Mouse (Mus musculus): ENCODE data around the gene Zfp366. TPM values are rescaled to one million over a fixed set of nuclear protein-coding genes. Genes with fewer than 3 reads are reported as not detected.

The Zfp366 gene
- total and polyA plus RNA-seq, 2 experiments from 2014 or later = 0.82 to 5.6 TPM

DNA sequence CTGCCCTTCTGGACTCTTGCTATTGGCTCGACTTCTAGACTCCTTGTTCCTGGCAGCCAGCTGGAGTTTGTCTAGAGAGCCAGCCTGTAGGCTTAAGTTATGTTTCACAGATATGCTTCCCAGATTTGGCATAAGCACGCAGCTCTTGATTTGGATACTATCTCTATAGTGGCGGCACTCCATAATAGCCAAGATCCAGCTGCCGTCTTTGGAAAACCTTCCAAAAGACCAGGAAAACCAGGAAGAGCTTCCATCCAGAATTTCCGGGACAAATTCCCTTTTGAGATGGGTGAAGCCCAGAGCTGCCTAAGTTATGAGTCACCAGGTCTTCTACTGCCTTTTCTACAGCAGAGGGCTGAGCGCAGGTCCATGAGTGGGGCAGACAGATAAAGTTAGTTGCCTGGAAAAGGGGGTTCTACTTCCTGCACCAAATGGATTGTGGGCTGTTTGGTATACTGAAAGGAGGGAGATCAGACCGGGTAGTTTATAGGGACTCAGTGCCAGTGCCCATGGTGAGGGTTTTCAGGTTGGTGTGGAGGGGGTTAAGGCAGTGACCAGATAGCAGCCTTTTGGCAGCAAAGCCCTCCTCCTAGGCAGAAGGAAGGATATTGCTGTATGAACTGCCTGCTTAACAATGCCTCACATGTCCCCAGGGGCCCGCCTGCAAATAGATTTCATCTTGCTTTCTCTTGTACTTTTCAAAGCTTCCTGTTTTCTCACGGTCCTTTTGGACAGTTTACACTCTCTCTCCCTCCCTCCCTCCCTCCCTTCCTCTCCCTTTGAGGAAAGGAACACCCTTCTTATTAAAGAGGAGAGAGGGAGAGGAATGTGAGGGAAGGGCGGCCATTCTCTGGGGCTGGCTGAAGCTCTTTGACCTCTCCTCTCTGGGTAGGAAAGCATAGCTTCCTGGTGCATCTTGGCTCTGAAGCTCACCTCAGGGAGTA is 53.9 kb downstream of the Zfp366 start:
- WGBS = 11% methylated on average over 10 of the region's 10 CpGs
- ATAC-seq (ENCODE audit: insufficient read depth, low read depth) (peak; percentile 68), DNase-seq (ENCODE audit: low spot score) (peak; percentile 87)
- H3K9me3 ChIP-seq (replicated peaks; ENCODE audit: control insufficient read depth, low read length) = no peaks in the 10 kb centered on the region
- H3K27me3 ChIP-seq (ENCODE audit: control insufficient read depth, insufficient read depth, low read length) = no peaks in the 10 kb centered on the region
- H3K4me2 ChIP-seq (ENCODE audit: low read depth, low read length) = peak overlapping the region; percentile 8; the same call in 1 of the 2 replicates
- peaks cover 39% of the 10 kb centered on the region for H3K4me1 ChIP-seq (ENCODE audit: control insufficient read depth, insufficient read depth)
- H3K9ac ChIP-seq (replicated peaks; ENCODE audit: low read depth, low read length) = no peak overlapping the region
- H3K36me3 ChIP-seq (replicated peaks; ENCODE audit: control insufficient read depth, insufficient read depth, low read length) = no peaks in the 10 kb centered on the region
- H3K27ac ChIP-seq (ENCODE audit: low read depth) = peak overlapping the region; percentile 86
- no peak overlapping the region for H3K4me3 ChIP-seq (ENCODE audit: low read depth, low read length)
- no peak for TF ChIP-seq CTCF (IDR thresholded peaks at IDR 0.05; ENCODE audit: low read depth)
- peak; percentile 80 for TF ChIP-seq EP300 (IDR thresholded peaks at IDR 0.05; ENCODE audit: low read depth)

DNA sequence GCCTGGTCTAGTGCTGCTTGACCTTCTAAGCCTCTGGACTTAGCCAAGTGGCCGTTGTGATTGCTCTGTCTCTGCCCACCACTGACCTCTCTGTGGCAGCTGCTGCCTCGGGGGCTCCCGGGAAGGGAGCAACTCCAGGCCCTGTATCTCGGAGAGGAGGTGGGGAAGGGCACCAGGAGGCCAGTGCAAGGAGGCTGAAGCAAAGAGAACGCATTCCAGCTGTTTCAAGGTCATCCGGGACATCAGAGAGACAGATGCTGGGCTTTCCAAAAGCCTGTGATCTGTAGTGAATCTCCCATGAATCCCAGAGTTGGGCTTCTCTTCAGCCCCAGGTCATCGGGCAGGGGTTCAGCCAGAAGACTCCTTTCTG is 54.5 kb downstream of the Zfp366 start:
- peak overlapping the region; percentile 86 for H3K27ac ChIP-seq (ENCODE audit: low read depth)
- 9% methylated on average over 7 of the region's 7 CpGs for WGBS
- ATAC-seq (ENCODE audit: insufficient read depth, low read depth) = no peak; the same call in 1 of the 2 replicates
- no peak overlapping the region for H3K9ac ChIP-seq (replicated peaks; ENCODE audit: low read depth, low read length)
- no peaks in the 10 kb centered on the region for H3K36me3 ChIP-seq (replicated peaks; ENCODE audit: control insufficient read depth, insufficient read depth, low read length)
- H3K4me2 ChIP-seq (ENCODE audit: low read depth, low read length) = no peak overlapping the region
- H3K9me3 ChIP-seq (replicated peaks; ENCODE audit: control insufficient read depth, low read length) = no peaks in the 10 kb centered on the region
- DNase-seq (ENCODE audit: low spot score) = no peak
- H3K27me3 ChIP-seq (ENCODE audit: control insufficient read depth, insufficient read depth, low read length) = no peaks in the 10 kb centered on the region
- no peak overlapping the region for H3K4me3 ChIP-seq (ENCODE audit: low read depth, low read length)
- TF ChIP-seq CTCF (IDR thresholded peaks at IDR 0.05; ENCODE audit: low read depth) = no peak
- no peak for TF ChIP-seq EP300 (IDR thresholded peaks at IDR 0.05; ENCODE audit: low read depth)
- peaks cover 35% of the 10 kb centered on the region for H3K4me1 ChIP-seq (ENCODE audit: control insufficient read depth, insufficient read depth)

DNA sequence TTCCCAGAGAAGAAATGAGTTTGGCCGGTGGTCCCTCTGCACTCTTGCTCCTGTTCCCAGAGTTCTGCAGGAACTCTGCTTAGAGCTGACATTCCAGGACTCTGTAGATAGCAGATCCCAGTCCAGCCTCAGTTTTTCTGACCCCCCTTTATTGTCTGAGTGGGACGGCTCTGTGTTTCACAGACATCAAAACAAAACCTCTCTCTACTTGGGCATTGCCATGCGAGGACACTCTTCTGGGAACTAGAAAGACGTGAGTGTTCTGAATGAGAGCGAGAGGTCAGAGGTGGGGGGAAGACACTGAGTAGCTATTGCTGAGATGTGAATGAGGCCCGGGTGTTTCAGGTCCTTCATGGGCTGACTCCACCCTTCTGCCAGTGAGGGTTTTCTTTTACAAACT is 55.1 kb downstream of the Zfp366 start:
- no peaks in the 10 kb centered on the region for H3K36me3 ChIP-seq (replicated peaks; ENCODE audit: control insufficient read depth, insufficient read depth, low read length)
- H3K9ac ChIP-seq (replicated peaks; ENCODE audit: low read depth, low read length) = no peak overlapping the region
- WGBS = 29% methylated on average over 6 of the region's 6 CpGs
- no peak overlapping the region for H3K4me2 ChIP-seq (ENCODE audit: low read depth, low read length)
- H3K27me3 ChIP-seq (ENCODE audit: control insufficient read depth, insufficient read depth, low read length) = no peaks in the 10 kb centered on the region
- H3K9me3 ChIP-seq (replicated peaks; ENCODE audit: control insufficient read depth, low read length) = no peaks in the 10 kb centered on the region
- H3K4me3 ChIP-seq (ENCODE audit: low read depth, low read length) = no peak overlapping the region
- no peak for DNase-seq (ENCODE audit: low spot score)
- no peak for ATAC-seq (ENCODE audit: insufficient read depth, low read depth)
- TF ChIP-seq EP300 (IDR thresholded peaks at IDR 0.05; ENCODE audit: low read depth) (no peak), CTCF (IDR thresholded peaks at IDR 0.05; ENCODE audit: low read depth) (no peak)
- H3K4me1 ChIP-seq (ENCODE audit: control insufficient read depth, insufficient read depth) = peaks cover 35% of the 10 kb centered on the region
- peak overlapping the region; percentile 86 for H3K27ac ChIP-seq (ENCODE audit: low read depth)

DNA sequence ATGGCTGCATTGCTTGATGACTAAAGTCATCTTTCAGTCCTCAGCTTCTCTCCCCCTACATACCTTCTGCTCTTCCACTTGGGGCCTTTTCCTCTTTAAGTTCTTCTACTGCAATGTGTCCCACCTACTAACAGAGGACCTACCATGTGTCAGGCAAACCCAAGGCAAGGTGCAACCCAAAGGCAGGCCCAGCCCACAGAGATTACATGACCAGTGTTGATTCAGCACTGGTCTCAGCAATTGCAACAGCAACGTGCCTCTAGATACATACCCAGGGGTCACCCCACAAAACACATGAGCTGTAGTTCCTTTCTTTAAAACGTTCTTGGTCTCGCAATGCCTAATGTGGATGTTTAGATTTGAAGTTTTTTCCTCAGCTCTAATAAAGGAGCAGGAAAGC is 57.4 kb downstream of the Zfp366 start:
- Histone ChIP-seq H3K4me1 (ENCODE audit: control insufficient read depth, insufficient read depth) (peaks cover 32% of the 10 kb centered on the region), H3K9ac (replicated peaks; ENCODE audit: low read depth, low read length) (no peak overlapping the region), H3K9me3 (replicated peaks; ENCODE audit: control insufficient read depth, low read length) (no peaks in the 10 kb centered on the region), H3K27me3 (ENCODE audit: control insufficient read depth, insufficient read depth, low read length) (no peaks in the 10 kb centered on the region), H3K27ac (ENCODE audit: low read depth) (no peak overlapping the region), H3K4me3 (ENCODE audit: low read depth, low read length) (no peak overlapping the region), H3K4me2 (ENCODE audit: low read depth, low read length) (no peak overlapping the region), H3K36me3 (replicated peaks; ENCODE audit: control insufficient read depth, insufficient read depth, low read length) (no peaks in the 10 kb centered on the region)
- TF ChIP-seq CTCF (IDR thresholded peaks at IDR 0.05; ENCODE audit: low read depth) = no peak
- TF ChIP-seq EP300 (IDR thresholded peaks at IDR 0.05; ENCODE audit: low read depth) = no peak
- ATAC-seq (ENCODE audit: insufficient read depth, low read depth) (no peak), DNase-seq (ENCODE audit: low spot score) (no peak)
- WGBS = 74% methylated on average over 3 of the region's 3 CpGs

DNA sequence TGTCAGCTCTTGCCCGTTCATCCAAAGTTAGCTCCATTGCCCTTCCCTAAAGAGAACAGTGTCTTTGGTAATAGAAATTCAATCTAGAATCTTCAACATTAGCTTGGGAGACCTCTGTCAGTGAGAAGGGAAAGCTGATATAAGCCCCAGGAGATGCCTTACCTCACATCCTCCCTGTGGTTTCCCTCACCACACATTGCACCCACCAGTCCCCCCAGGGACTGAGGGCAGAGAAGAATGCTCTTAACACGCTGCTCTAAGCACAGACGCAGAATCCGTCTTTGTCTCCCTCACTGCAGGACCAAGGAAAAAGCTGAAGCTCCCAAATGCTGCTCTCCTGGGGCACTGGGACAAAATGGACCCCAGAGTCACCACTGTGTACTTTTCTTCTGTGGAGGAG is 58.3 kb downstream of the Zfp366 start:
- Histone ChIP-seq H3K9me3 (replicated peaks; ENCODE audit: control insufficient read depth, low read length) (no peaks in the 10 kb centered on the region), H3K27ac (ENCODE audit: low read depth) (no peak overlapping the region), H3K4me3 (ENCODE audit: low read depth, low read length) (no peak overlapping the region), H3K9ac (replicated peaks; ENCODE audit: low read depth, low read length) (no peak overlapping the region), H3K4me1 (ENCODE audit: control insufficient read depth, insufficient read depth) (peaks cover 23% of the 10 kb centered on the region), H3K4me2 (ENCODE audit: low read depth, low read length) (no peak overlapping the region), H3K27me3 (ENCODE audit: control insufficient read depth, insufficient read depth, low read length) (no peaks in the 10 kb centered on the region), H3K36me3 (replicated peaks; ENCODE audit: control insufficient read depth, insufficient read depth, low read length) (no peaks in the 10 kb centered on the region)
- TF ChIP-seq EP300 (IDR thresholded peaks at IDR 0.05; ENCODE audit: low read depth) = no peak
- TF ChIP-seq CTCF (IDR thresholded peaks at IDR 0.05; ENCODE audit: low read depth) = no peak
- DNase-seq (ENCODE audit: low spot score) = no peak
- WGBS = 70% methylated on average over 4 of the region's 4 CpGs
- ATAC-seq (ENCODE audit: insufficient read depth, low read depth) = no peak
